ENCODE assay signal across 13 mouse cellular contexts in genomic region chr6:5935587-5936353, GRCm38 (mm10).
DNase-seq lines count a peak whose midpoint lies in the region; ATAC-seq and TF ChIP-seq lines count a peak whose summit lies in the region.
"Had no signal": no experiment of that assay in that cellular context is flagged by ENCODE, and none has a peak within 500 bp of the region (broad histone marks: within the 10 kb centered on the region; RNA-seq: fewer than 3 reads in every experiment).

No protein-coding gene starts in this region.

- H3K27ac ChIP-seq in midbrain, postnatal 0 days (ENCODE audit: low read depth, low read length), result no peak overlapping the region
- H3K27ac ChIP-seq in midbrain, embryonic 10.5 days (replicated peaks), result no peak overlapping the region
- H3K27ac ChIP-seq: intestine, embryonic 15.5 days had no signal

- no peak overlapping the region for H3K4me2 ChIP-seq in midbrain, postnatal 0 days (ENCODE audit: low read depth, low read length, poor library complexity, severe bottlenecking)
- H3K4me2 ChIP-seq: intestine, embryonic 15.5 days; midbrain, embryonic 11.5 days had no signal

- H3K4me1 ChIP-seq in midbrain, postnatal 0 days (ENCODE audit: insufficient read depth, low read length), result no peaks in the 10 kb centered on the region
- H3K4me1 ChIP-seq in midbrain, embryonic 10.5 days, result no peaks in the 10 kb centered on the region
- H3K4me1 ChIP-seq: intestine, embryonic 15.5 days had no signal

- no peak for TF ChIP-seq CTCF in midbrain, postnatal 0 days (IDR thresholded peaks at IDR 0.05)

- H3K27me3 ChIP-seq in midbrain, postnatal 0 days (ENCODE audit: insufficient read depth, low read length), result no peaks in the 10 kb centered on the region
- no peaks in the 10 kb centered on the region for H3K27me3 ChIP-seq in midbrain, embryonic 10.5 days (ENCODE audit: low read depth, poor library complexity, severe bottlenecking)
- H3K27me3 ChIP-seq: intestine, embryonic 15.5 days had no signal

- peak; percentile 91 for ATAC-seq in cerebellum, adult (ENCODE audit: insufficient number of reproducible peaks, low FRiP score, low TSS enrichment)
- ATAC-seq in midbrain, postnatal 0 days (ENCODE audit: low FRiP score), result no peak
- ATAC-seq: intestine, embryonic 15.5 days had no signal

- H3K36me3 ChIP-seq in midbrain, postnatal 0 days (ENCODE audit: insufficient read depth, low read length), result no peaks in the 10 kb centered on the region
- no peaks in the 10 kb centered on the region for H3K36me3 ChIP-seq in midbrain, embryonic 10.5 days
- H3K36me3 ChIP-seq: intestine, embryonic 15.5 days had no signal

- no peak overlapping the region for H3K4me3 ChIP-seq in midbrain, postnatal 0 days (ENCODE audit: low read depth, low read length)
- no peak overlapping the region for H3K4me3 ChIP-seq in midbrain, embryonic 10.5 days
- H3K4me3 ChIP-seq: intestine, embryonic 15.5 days had no signal

- no peak for DNase-seq in cerebellum, postnatal 4 days (ENCODE audit: low spot score in 2 of 2)
- peak; percentile 45 for DNase-seq in midbrain, postnatal 0 days (ENCODE audit: low spot score)
- DNase-seq in midbrain, embryonic 10.5 days (ENCODE audit: low spot score), result no peak
- DNase-seq in embryo, embryonic 10.5 days (ENCODE audit: low spot score), result peak; percentile 48
- DNase-seq in skeletal muscle tissue, adult 2 months (ENCODE audit: low read depth, low spot score), result peak; percentile 3
- no peak for DNase-seq in layer of hippocampus, postnatal 10 days (ENCODE audit: low spot score in 2 of 2)
- DNase-seq in layer of hippocampus, postnatal 25 days (ENCODE audit: extremely low spot score in 1 of 2, low spot score in 1 of 2), result no peak
- DNase-seq: kidney, postnatal 36 days; right cerebral cortex, adult 18-20 months; thymus, adult 18-20 months had no signal

- WGBS in midbrain, postnatal 0 days, result 85% methylated on average over 8 of the region's 8 CpGs
- 87% methylated on average over 8 of the region's 8 CpGs for WGBS in midbrain, embryonic 10.5 days

- H3K9ac ChIP-seq in midbrain, postnatal 0 days (replicated peaks; ENCODE audit: low read length, poor library complexity, severe bottlenecking), result no peak overlapping the region
- H3K9ac ChIP-seq: intestine, embryonic 15.5 days had no signal

- no peaks in the 10 kb centered on the region for H3K9me3 ChIP-seq in midbrain, postnatal 0 days (ENCODE audit: low read length)
- H3K9me3 ChIP-seq in midbrain, embryonic 10.5 days (replicated peaks), result no peaks in the 10 kb centered on the region
- H3K9me3 ChIP-seq: intestine, embryonic 15.5 days had no signal

Comparison
In these comparisons a context has a peak if more than half of its experiments do, and no peak if none do; other contexts are left out.
1. DNase-seq: peak in midbrain, postnatal 0 days (single experiment), embryo, embryonic 10.5 days (single experiment) and skeletal muscle tissue, adult 2 months (single experiment); none in cerebellum, postnatal 4 days (0 of 2), midbrain, embryonic 10.5 days (single experiment), layer of hippocampus, postnatal 10 days (0 of 2) and layer of hippocampus, postnatal 25 days (0 of 2).